ENCODE assay signal across 9 mouse cellular contexts in the genomic region with DNA sequence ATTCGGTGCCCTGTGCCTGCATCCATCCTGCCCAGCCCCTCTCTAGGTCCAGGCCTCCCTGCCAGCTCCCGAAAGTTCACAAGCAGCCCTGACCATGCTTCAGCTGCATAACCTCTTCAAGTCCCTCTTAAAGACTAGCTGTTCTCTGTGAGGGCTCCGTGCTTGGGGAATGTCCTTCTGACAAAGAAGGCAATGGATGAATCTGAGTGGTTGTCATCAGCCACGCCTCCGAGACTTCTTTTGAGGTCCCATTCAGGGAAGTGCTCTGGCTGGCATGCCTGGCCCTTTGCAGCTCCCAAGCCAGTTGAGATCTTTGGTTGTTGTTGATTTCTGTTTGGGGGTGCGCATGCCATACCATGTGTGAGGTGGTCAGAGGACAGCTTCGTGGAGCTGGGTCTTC.
DNase-seq lines count a peak whose midpoint lies in the region; ATAC-seq lines count a peak whose summit lies in the region.
"Had no signal": no experiment of that assay in that cellular context is flagged by ENCODE, and none has a peak within 500 bp of the region (broad histone marks: within the 10 kb centered on the region; RNA-seq: fewer than 3 reads in every experiment).

No protein-coding gene starts in this region.

- H3K36me3 ChIP-seq in hindbrain, embryonic 11.5 days (ENCODE audit: control insufficient read depth, insufficient read depth, low read length), result no peaks in the 10 kb centered on the region
- H3K36me3 ChIP-seq in limb, embryonic 15.5 days, result no peaks in the 10 kb centered on the region

- no peak overlapping the region for H3K4me2 ChIP-seq in hindbrain, embryonic 11.5 days (replicated peaks; ENCODE audit: low read depth, low read length)
- H3K4me2 ChIP-seq in limb, embryonic 15.5 days, result no peak overlapping the region

- H3K27me3 ChIP-seq in hindbrain, embryonic 11.5 days (ENCODE audit: control insufficient read depth, insufficient read depth, low read length), result no peaks in the 10 kb centered on the region
- no peaks in the 10 kb centered on the region for H3K27me3 ChIP-seq in limb, embryonic 15.5 days

- 43% methylated on average over 7 of the region's 7 CpGs for WGBS in hindbrain, embryonic 11.5 days
- 68% methylated on average over 7 of the region's 7 CpGs for WGBS in limb, embryonic 15.5 days

- peaks cover 22% of the 10 kb centered on the region for H3K4me1 ChIP-seq in hindbrain, embryonic 11.5 days (replicated peaks; ENCODE audit: control insufficient read depth, insufficient read depth, low read length)
- H3K4me1 ChIP-seq in limb, embryonic 15.5 days, result peaks cover 67% of the 10 kb centered on the region

- intact Hi-C loops in left cerebral cortex, postnatal 14 days (cut with DNase I), result no loop called here

- no peak overlapping the region for H3K9ac ChIP-seq in hindbrain, embryonic 11.5 days (ENCODE audit: low read depth, low read length)
- 0 out of 2 replicates have a peak overlapping the region, but pooled peaks have one; percentile 7 for H3K9ac ChIP-seq in limb, embryonic 15.5 days
- H3K9ac ChIP-seq: liver, embryonic 14.5 days had no signal

- H3K27ac ChIP-seq in hindbrain, embryonic 11.5 days (ENCODE audit: low read depth, low read length), result peak overlapping the region; percentile 84
- H3K27ac ChIP-seq in limb, embryonic 15.5 days, result peak overlapping the region; percentile 83
- H3K27ac ChIP-seq: liver, embryonic 14.5 days had no signal

- ATAC-seq in hindbrain, embryonic 11.5 days (ENCODE audit: low FRiP score), result peak; percentile 10; the same call in 1 of the 2 replicates
- no peak for ATAC-seq in limb, embryonic 15.5 days (ENCODE audit: insufficient number of reproducible peaks, low FRiP score, low TSS enrichment, low read depth)

- no peak overlapping the region for H3K4me3 ChIP-seq in hindbrain, embryonic 11.5 days (ENCODE audit: low read depth, low read length)
- no peak overlapping the region for H3K4me3 ChIP-seq in limb, embryonic 15.5 days

- peak; percentile 46 for DNase-seq in urinary bladder, postnatal 14 days (ENCODE audit: low spot score)
- DNase-seq in urinary bladder, postnatal 25 days (ENCODE audit: low spot score), result no peak
- DNase-seq in hindbrain, embryonic 11.5 days (ENCODE audit: low spot score), result peak; percentile 47
- no peak for DNase-seq in right cerebral cortex, postnatal 10 days (ENCODE audit: low spot score in 2 of 2)
- no peak for DNase-seq in frontal cortex, adult 2 months (ENCODE audit: extremely low spot score in 1 of 2, low spot score in 1 of 2)
- no peak for DNase-seq in adrenal gland, adult 18-20 months (ENCODE audit: low spot score in 2 of 2)
- no peak for DNase-seq in left cerebral cortex, postnatal 14 days (ENCODE audit: low spot score in 2 of 2)

- H3K9me3 ChIP-seq in hindbrain, embryonic 11.5 days (ENCODE audit: control insufficient read depth, low read length), result no peaks in the 10 kb centered on the region
- H3K9me3 ChIP-seq in limb, embryonic 15.5 days, result no peaks in the 10 kb centered on the region

Comparison
In these comparisons a context has a peak if more than half of its experiments do, and no peak if none do; other contexts are left out.
1. DNase-seq: peak in urinary bladder, postnatal 14 days (single experiment) and hindbrain, embryonic 11.5 days (single experiment); none in urinary bladder, postnatal 25 days (single experiment), right cerebral cortex, postnatal 10 days (0 of 2), frontal cortex, adult 2 months (0 of 2), adrenal gland, adult 18-20 months (0 of 2) and left cerebral cortex, postnatal 14 days (0 of 2).